Mouse (Mus musculus): ENCODE results near the gene Dnah2. TPM values are rescaled to one million over a fixed set of nuclear protein-coding genes. Genes with fewer than 3 reads are reported as not detected.
"Not testable (repeated sequence)": the region's sequence is repeated elsewhere in the genome, so short reads cannot be mapped to it uniquely, and the experiment has no call there.

The Dnah2 gene
- polyA plus RNA-seq, 1 experiment from 2014 or later: 0.15 TPM

GRCm38 (mm10) chr11:69530281-69530680 lies 18.6 kb downstream of the Dnah2 start:
- WGBS: 87% methylated on average over 3 of the region's 3 CpGs
- H3K4me3 ChIP-seq; ATAC-seq (ENCODE audit: insufficient number of reproducible peaks, low FRiP score): not testable (repeated sequence)

GRCm38 (mm10) chr11:69528031-69528390 lies 20.9 kb downstream of the Dnah2 start:
- 79% methylated on average over 4 of the region's 4 CpGs for WGBS
- no peak overlapping the region for H3K27ac ChIP-seq (ENCODE audit: poor library complexity, severe bottlenecking)
- H3K4me2 ChIP-seq: peak overlapping the region; percentile 73; the same call in 1 of the 2 replicates

More at GRCm38 (mm10) chr11:69530281-69530680, 18.6 kb downstream of the Dnah2 start:
- H3K9ac ChIP-seq; H3K4me1 ChIP-seq (replicated peaks); H3K9me3 ChIP-seq (replicated peaks); H3K4me2 ChIP-seq; H3K36me3 ChIP-seq; H3K27ac ChIP-seq (ENCODE audit: poor library complexity, severe bottlenecking): not testable (repeated sequence)
- H3K27me3 ChIP-seq (replicated peaks): peaks cover 13% of the 10 kb centered on the region

GRCm38 (mm10) chr11:69527098-69528030 lies 21.5 kb downstream of the Dnah2 start:
- H3K4me1 ChIP-seq (replicated peaks): peaks cover 3% of the 10 kb centered on the region; the same call in 1 of the 2 replicates
- H3K27me3 ChIP-seq (replicated peaks): peaks cover 13% of the 10 kb centered on the region
- ATAC-seq (ENCODE audit: insufficient number of reproducible peaks, low FRiP score): no peak
- H3K36me3 ChIP-seq: no peaks in the 10 kb centered on the region
- no peaks in the 10 kb centered on the region for H3K9me3 ChIP-seq (replicated peaks)
- no peak overlapping the region for H3K27ac ChIP-seq (ENCODE audit: poor library complexity, severe bottlenecking)
- H3K9ac ChIP-seq: peak overlapping the region; percentile 62; the same call in 1 of the 2 replicates
- peak overlapping the region; percentile 73 for H3K4me2 ChIP-seq
- peak overlapping the region; percentile 42 for H3K4me3 ChIP-seq
- 14% methylated on average over 30 of the region's 30 CpGs for WGBS

More at GRCm38 (mm10) chr11:69528031-69528390, 20.9 kb downstream of the Dnah2 start:
- Histone ChIP-seq H3K4me1 (replicated peaks) (peaks cover 3% of the 10 kb centered on the region; the same call in 1 of the 2 replicates), H3K9ac (no peak overlapping the region), H3K9me3 (replicated peaks) (no peaks in the 10 kb centered on the region), H3K36me3 (no peaks in the 10 kb centered on the region), H3K27me3 (replicated peaks) (peaks cover 13% of the 10 kb centered on the region), H3K4me3 (no peak overlapping the region)
- no peak for ATAC-seq (ENCODE audit: insufficient number of reproducible peaks, low FRiP score)

- Histone ChIP-seq H3K9ac (no peak overlapping the region), H3K4me2 (peak overlapping the region; percentile 73), H3K27me3 (replicated peaks) (peaks cover 13% of the 10 kb centered on the region), H3K4me3 (peak overlapping the region; percentile 42; the same call in 1 of the 2 replicates), H3K36me3 (no peaks in the 10 kb centered on the region), H3K4me1 (replicated peaks) (peaks cover 5% of the 10 kb centered on the region), H3K9me3 (replicated peaks) (no peaks in the 10 kb centered on the region), H3K27ac (ENCODE audit: poor library complexity, severe bottlenecking) (no peak overlapping the region)
- 53% methylated on average over 4 of the region's 4 CpGs for WGBS
- no peak for ATAC-seq (ENCODE audit: insufficient number of reproducible peaks, low FRiP score)
Observed at GRCm38 (mm10) chr11:69526631-69527030, 22.3 kb downstream of the Dnah2 start.

- no peak for ATAC-seq (ENCODE audit: insufficient number of reproducible peaks, low FRiP score)
- Histone ChIP-seq H3K4me1 (replicated peaks) (peaks cover 15% of the 10 kb centered on the region), H3K27me3 (replicated peaks) (peaks cover 13% of the 10 kb centered on the region), H3K4me2 (no peak overlapping the region), H3K9ac (no peak overlapping the region), H3K4me3 (no peak overlapping the region), H3K36me3 (no peaks in the 10 kb centered on the region), H3K27ac (ENCODE audit: poor library complexity, severe bottlenecking) (no peak overlapping the region), H3K9me3 (replicated peaks) (no peaks in the 10 kb centered on the region)
- 86% methylated on average over 9 of the region's 9 CpGs for WGBS
Observed at GRCm38 (mm10) chr11:69525661-69526060, 23.2 kb downstream of the Dnah2 start.

- 87% methylated on average over 4 of the region's 4 CpGs for WGBS
- Histone ChIP-seq H3K4me3 (no peak overlapping the region), H3K9ac (no peak overlapping the region), H3K36me3 (no peaks in the 10 kb centered on the region), H3K27ac (ENCODE audit: poor library complexity, severe bottlenecking) (no peak overlapping the region), H3K27me3 (replicated peaks) (peaks cover 8% of the 10 kb centered on the region; the same call in 1 of the 2 replicates), H3K4me1 (replicated peaks) (peaks cover 22% of the 10 kb centered on the region), H3K4me2 (no peak overlapping the region), H3K9me3 (replicated peaks) (no peaks in the 10 kb centered on the region)
- ATAC-seq (ENCODE audit: insufficient number of reproducible peaks, low FRiP score): no peak
Observed at GRCm38 (mm10) chr11:69523651-69524050, 25.3 kb downstream of the Dnah2 start.

- no peak for ATAC-seq (ENCODE audit: insufficient number of reproducible peaks, low FRiP score)
- Histone ChIP-seq H3K9ac (no peak overlapping the region), H3K4me2 (no peak overlapping the region), H3K4me1 (replicated peaks) (peaks cover 19% of the 10 kb centered on the region), H3K27me3 (replicated peaks) (peaks cover 7% of the 10 kb centered on the region; the same call in 1 of the 2 replicates), H3K4me3 (no peak overlapping the region), H3K36me3 (no peaks in the 10 kb centered on the region), H3K9me3 (replicated peaks) (no peaks in the 10 kb centered on the region), H3K27ac (ENCODE audit: poor library complexity, severe bottlenecking) (no peak overlapping the region)
- 65% methylated on average over 9 of the region's 9 CpGs for WGBS
Observed at GRCm38 (mm10) chr11:69521526-69522149, 27.3 kb downstream of the Dnah2 start.

GRCm38 (mm10) chr11:69519976-69520375 lies 28.9 kb downstream of the Dnah2 start:
- Histone ChIP-seq H3K9ac (no peak overlapping the region), H3K36me3 (no peaks in the 10 kb centered on the region), H3K9me3 (replicated peaks) (no peaks in the 10 kb centered on the region), H3K4me2 (no peak overlapping the region), H3K27ac (ENCODE audit: poor library complexity, severe bottlenecking) (no peak overlapping the region), H3K4me1 (replicated peaks) (peaks cover 19% of the 10 kb centered on the region), H3K27me3 (replicated peaks) (peaks cover 19% of the 10 kb centered on the region), H3K4me3 (no peak overlapping the region)
- 71% methylated on average over 4 of the region's 4 CpGs for WGBS
- ATAC-seq (ENCODE audit: insufficient number of reproducible peaks, low FRiP score): no peak

GRCm38 (mm10) chr11:69516661-69517060 lies 32.2 kb downstream of the Dnah2 start:
- no peak for ATAC-seq (ENCODE audit: insufficient number of reproducible peaks, low FRiP score)
- Histone ChIP-seq H3K9ac (no peak overlapping the region), H3K27me3 (replicated peaks) (peaks cover 26% of the 10 kb centered on the region), H3K4me3 (no peak overlapping the region), H3K4me1 (replicated peaks) (peaks cover 24% of the 10 kb centered on the region), H3K4me2 (no peak overlapping the region), H3K9me3 (replicated peaks) (no peaks in the 10 kb centered on the region), H3K27ac (ENCODE audit: poor library complexity, severe bottlenecking) (no peak overlapping the region), H3K36me3 (no peaks in the 10 kb centered on the region)
- WGBS: 71% methylated on average over 3 of the region's 3 CpGs

GRCm38 (mm10) chr11:69516151-69516640 lies 32.7 kb downstream of the Dnah2 start:
- no peak for ATAC-seq (ENCODE audit: insufficient number of reproducible peaks, low FRiP score)
- Histone ChIP-seq H3K4me3 (no peak overlapping the region), H3K4me1 (replicated peaks) (peaks cover 23% of the 10 kb centered on the region), H3K27ac (ENCODE audit: poor library complexity, severe bottlenecking) (no peak overlapping the region), H3K9ac (0 out of 2 replicates have a peak overlapping the region, but pooled peaks have one; percentile 3), H3K36me3 (no peaks in the 10 kb centered on the region), H3K4me2 (no peak overlapping the region), H3K9me3 (replicated peaks) (no peaks in the 10 kb centered on the region), H3K27me3 (replicated peaks) (peaks cover 26% of the 10 kb centered on the region)
- WGBS: 63% methylated on average over 15 of the region's 15 CpGs

- no peaks in the 10 kb centered on the region for H3K36me3 ChIP-seq
- H3K9ac ChIP-seq: no peak overlapping the region
- H3K27me3 ChIP-seq (replicated peaks): peaks cover 26% of the 10 kb centered on the region
- H3K4me1 ChIP-seq (replicated peaks): peaks cover 19% of the 10 kb centered on the region
- H3K4me3 ChIP-seq: no peak overlapping the region
- H3K27ac ChIP-seq (ENCODE audit: poor library complexity, severe bottlenecking): no peak overlapping the region
- no peaks in the 10 kb centered on the region for H3K9me3 ChIP-seq (replicated peaks)
- no peak for ATAC-seq (ENCODE audit: insufficient number of reproducible peaks, low FRiP score)
- H3K4me2 ChIP-seq: no peak overlapping the region
- WGBS: 4% methylated on average over 6 of the region's 6 CpGs
Observed at GRCm38 (mm10) chr11:69513840-69514239, 35.1 kb downstream of the Dnah2 start.
